Mouse (Mus musculus): ENCODE measurements around the gene Dleu7. TPM values are rescaled to one million over a fixed set of nuclear protein-coding genes. Genes with fewer than 3 reads are reported as not detected.

Gene Dleu7
- total RNA-seq (2021): 1 to 10 TPM; 8.1 to 9.8 TPM
- long read RNA-seq, transcript Dleu7-201 (2 exons, 1,314 nt): major isoform, 7 of 7 reads
- long read RNA-seq, partial matches to known transcripts: 0 of 7 reads
- long read RNA-seq, other reads (novel, unspliced or antisense): 0 of 7 reads

DNA sequence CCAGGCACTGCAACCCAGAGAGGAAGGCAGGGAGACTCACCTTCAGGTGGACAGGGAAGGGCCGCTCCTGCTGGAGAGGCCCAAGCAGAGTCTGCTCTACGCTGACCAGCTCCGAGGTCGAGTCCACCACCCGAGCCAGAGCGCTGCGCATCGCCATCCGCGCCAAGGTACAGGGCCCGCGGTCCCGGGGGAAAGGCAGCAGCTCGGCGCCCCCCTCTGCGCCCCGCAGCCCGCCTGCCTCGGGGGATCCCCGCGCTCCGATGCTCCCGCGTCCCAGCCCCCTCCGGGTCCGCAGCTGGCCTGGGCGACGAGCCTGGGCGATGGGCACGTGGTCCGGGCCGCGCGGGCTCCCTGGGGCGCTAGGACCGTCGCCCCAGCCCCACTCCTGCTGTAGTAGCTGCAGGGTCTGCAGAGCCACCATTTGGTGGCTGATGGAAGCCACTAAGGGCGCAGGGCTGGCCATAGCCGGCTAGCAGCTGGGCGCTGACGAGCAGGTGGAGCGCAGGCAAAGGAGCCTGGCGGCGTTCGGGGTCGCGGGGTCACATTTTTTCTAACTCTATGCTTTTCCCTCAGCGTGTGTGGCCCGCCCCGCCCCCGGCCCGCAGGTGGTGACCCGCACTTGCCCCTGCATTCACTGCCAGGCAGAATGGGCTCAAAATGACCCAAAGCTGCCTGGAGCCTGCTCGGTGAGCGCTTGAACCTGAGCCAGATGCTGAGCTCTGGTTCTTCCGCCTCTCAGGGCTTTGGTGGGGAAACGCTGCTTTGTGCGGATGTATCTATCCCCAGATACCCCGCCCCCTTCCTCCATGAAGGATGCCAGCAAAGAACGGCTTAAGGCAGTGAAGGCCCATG lies at the start of gene Dleu7, which contains the start of gene Rnaseh2b:
Gene Dleu7 (minus strand): TSS at position 560 of the 852 bp plus-strand sequence.
Gene Rnaseh2b (plus strand): TSS at position 102 of the 852 bp plus-strand sequence.
- DNase-seq (ENCODE audit: low spot score in 2 of 2): peak; percentile 41 to 59

DNA sequence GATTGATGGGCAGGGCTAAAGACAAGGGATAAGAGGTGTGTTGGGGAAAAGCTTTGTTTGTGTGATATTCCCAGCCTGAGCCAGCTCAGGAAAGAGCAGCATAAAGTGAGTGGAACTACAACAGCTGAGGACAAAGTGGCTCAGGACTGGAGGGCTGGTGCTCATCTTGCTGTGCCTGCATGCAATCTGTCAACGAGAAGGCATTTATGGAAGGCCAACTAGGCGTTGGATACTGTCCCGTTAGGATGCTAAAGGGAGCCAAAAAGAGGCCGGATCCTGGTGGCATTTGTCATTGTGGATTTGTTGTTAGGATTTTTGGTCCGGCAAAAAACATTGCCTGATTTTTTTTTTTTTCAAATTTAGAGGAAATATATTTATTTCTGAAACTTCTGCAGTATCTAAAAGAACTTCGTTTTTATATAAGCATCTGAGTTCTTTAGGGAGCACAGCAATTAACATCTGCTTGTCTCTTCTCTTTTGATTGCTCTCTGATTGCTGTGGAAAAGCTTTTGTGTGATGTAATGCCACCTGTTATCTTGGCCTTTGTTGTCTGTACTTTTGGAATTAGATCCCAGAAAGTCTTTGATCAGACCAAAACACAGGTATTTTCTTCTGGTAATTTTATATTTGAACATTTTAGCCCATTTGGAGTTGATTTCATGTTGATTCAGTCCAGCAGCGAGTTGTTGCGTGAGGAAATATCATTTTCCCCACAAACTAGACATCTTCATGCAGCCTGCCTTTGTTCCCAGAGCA lies 49.2 kb upstream of the Dleu7 start:
- DNase-seq (ENCODE audit: low spot score in 2 of 2): peak; percentile 14 to 27

DNA sequence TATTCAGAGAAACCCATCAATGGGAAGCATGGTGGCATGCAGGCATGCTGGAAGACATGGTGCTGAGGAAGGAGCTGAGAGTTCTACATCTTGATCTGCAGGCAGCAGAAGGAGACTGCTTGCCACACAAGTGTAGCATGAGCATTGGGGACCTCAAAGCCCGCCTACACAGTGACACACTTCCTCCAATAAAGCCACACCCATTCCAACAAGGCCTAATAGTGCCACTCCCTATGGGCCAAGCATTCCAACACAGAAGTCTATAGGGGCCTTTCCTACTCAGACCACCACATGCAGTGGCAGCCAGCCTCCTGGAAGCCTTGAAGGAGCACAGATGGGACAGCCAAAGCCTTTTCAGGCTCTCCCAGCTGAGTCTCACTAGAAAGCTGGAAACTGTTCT lies 46.3 kb upstream of the Dleu7 start:
- no peak for DNase-seq (ENCODE audit: low spot score in 2 of 2)

DNA sequence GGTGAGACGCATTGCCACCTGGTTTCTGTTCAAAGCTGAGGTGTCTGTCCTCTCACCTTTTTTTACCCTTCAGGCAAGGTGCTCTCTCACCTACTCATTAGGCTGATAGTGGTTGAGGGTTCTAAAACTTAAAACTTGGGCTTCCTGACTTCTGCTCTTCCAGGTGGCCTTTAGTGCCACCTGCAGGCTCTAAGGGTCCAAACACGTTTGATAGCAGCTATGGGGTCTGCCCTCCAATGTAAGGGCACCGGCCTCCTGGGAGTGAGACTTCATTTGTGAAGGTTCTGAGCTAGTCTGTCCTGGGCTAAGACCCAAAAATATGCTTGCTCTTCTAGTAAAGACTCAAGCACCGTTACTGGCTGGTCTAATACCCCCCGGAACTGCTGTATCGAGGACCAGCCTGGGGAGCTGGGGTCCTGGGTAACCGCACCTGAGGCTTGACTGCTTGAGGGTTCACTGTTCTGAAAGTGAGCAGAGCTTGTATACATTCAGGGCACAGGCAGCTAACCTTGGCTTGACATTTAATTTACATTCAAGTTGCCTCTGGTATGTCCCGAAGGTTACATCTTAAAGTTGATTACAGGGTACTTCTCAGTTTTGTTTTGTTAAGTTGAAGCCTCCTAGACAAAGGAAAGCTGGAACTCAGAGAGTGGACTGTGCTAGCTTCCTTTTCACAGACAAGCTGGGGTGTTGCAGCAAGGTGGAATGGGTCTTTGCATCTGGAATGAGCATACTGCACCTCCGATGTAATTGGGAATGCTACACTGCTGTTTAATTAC lies 41.3 kb upstream of the Dleu7 start:
- DNase-seq (ENCODE audit: low spot score in 2 of 2): no peak

DNA sequence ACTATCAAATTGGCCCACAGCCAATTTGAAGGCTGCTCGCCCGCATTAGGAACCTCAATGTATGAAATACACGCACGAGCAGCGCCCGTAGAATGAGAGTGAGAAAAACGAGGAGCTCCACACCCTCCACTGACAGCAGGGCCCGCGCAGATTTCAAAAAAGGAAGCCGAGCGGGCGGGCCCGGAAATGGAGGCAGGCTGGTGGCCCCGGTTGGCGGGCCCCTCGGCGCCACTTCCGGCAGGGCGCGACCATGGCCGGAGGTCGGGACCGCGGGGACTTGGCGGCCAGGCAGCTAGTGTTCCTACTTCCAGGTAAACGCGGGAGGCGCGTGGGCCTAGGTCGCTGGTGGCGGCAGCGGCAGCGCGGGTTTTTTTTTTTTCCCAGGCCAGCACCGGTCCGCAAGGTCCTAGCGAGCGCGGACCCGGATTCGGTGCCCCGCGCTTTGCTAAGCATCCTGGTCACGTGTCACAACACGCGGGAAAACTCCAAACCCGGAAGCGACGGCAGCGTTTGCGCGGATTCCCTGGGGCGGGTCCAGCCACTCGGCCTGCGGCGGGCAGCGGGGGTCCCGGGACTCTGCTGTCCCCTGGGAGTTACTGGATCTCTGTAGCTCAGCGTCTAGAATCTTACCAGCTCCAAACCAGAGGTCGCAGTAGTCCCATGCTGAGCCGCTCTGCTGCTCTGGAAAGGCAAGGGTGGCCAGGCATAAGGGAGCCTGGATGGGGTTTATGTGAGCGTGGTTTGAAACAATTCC lies 39.2 kb upstream of the Dleu7 start:
- peak; percentile 83 to 90 for DNase-seq (ENCODE audit: low spot score in 2 of 2)

DNA sequence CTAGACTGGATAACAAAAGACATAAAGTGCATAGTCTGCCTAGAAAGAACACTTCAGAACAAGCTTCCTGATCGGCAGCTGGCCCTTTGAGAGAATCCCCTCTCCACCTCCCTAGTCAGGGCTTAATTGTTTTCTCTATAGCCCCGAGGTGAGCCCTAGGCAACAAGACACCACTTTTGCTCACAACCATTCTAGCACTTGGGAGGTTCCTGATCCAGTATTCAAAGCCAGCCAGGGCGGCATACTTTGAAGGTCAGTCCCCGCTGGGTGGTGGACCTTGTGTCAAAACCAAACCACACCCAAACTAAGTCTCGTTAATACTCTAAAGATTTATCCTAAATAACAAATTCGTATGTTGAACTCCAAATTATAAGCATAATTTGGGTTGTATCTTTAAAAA lies 38.6 kb upstream of the Dleu7 start:
- DNase-seq (ENCODE audit: low spot score in 2 of 2): no peak

DNA sequence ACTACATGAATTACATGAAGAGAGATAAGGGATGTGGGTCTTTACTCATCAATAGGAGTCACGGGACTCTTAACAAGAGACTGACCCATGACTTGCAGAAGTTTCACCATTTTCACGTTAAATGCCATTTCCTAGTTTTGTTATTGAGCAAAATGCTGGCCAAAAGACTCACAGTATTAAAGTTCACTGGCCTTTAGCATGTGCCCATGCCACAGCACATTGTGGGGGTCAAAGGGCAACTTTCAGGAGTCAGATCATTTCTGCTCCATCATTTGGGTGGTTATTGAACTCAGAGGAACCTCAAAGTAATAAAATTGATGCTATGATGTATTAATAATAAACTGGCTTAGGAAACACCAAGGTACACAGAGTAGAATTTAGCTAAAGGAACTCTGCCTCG lies 36.8 kb upstream of the Dleu7 start:
- no peak for DNase-seq (ENCODE audit: low spot score in 2 of 2)

DNA sequence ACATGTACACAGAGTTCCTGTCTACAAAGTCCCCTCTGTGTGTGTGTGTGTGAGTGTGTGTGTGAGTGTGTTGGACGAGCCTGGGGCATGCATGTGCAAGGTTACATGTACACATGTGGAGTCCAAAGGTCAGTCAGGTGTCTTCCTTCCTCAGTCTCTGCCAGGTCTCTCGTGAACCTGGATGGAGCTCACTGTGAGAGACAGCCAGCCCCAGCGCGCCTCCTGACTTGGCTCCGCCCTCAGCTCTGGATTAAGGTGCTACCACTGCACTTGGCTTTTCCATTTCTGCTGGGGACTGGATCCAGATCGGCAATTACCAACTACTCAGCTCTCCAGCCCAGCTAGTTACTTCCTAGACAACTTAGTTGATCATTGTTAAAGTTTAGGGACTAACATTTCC lies 35.8 kb upstream of the Dleu7 start:
- DNase-seq (ENCODE audit: low spot score in 2 of 2): no peak

DNA sequence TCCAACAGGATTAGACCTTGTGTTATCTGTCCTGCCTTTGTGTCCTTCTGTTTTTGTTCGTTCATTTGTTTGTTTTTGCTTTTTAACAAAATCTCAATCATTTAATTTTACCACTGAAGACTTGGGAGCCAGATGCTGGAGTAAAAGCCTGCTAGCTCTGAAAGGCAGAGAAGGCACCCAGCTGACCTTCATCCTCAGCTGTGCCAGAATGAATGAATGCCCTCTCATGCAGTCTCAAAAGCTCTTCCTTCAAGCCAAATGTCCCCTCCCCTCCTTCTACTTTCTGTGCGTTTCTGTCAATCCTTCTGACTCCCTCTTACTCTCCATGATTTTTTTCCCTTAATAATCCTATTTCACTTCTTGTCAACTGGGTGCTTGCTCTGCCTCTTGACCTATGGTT lies 34.3 kb upstream of the Dleu7 start:
- no peak for DNase-seq (ENCODE audit: low spot score in 2 of 2)

DNA sequence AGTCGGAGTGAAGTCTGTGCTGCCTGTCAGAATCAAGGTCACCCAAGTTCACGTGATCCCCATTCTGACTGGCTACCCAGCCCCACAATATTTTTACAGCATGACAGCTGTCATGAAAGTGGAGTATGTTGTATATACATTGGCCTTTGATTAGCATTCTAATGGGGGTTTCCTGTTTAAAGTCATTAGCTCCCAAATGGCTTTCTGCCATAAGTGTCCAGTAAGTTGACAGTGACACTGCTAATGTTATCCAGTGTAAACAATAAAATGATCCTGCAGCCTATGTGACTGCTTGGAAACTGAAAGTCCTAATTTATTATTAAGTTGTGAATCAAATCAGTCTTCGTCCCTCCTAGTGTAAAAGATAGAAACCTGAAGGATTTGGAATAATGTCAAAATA lies 33.2 kb upstream of the Dleu7 start:
- no peak for DNase-seq (ENCODE audit: low spot score in 2 of 2)

DNA sequence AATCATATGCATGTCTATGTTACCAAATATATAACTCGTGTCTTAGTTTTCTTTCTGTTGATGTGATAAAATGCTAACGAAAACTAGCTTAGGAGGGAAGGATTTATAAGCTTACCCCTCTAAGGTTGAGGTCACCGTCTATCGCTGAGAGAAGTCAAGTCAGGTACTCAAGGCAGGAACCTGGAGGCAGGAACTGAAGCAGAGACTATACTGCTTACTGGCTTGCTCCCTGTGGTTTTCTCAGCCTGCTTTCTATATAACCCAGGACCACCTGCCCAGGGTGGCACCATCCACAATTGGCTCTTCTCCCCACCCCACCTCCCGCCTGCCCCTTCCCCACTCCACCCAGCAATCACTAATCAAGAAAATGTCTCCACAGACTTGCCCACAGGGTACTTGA lies 32.1 kb upstream of the Dleu7 start:
- DNase-seq (ENCODE audit: low spot score in 2 of 2): no peak

DNA sequence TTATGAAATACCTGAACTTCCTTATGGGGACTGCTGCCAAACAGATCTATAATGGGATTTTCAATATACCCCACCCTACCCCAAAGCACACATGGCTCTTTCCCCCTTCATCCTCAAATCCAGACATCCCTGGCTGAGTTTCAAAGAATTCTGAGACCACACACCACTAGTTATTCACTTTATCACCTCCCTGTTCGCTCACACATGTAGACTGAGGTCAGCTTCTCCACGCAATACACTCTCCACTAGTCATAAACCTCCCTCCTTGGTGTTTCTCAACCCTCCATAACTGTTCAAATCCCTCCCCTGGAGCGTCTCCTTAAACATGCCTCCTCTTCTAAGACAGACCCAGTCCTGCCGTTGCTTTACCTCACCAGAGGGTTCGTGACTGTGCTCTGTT lies 30.6 kb upstream of the Dleu7 start:
- no peak for DNase-seq (ENCODE audit: low spot score in 2 of 2)

DNA sequence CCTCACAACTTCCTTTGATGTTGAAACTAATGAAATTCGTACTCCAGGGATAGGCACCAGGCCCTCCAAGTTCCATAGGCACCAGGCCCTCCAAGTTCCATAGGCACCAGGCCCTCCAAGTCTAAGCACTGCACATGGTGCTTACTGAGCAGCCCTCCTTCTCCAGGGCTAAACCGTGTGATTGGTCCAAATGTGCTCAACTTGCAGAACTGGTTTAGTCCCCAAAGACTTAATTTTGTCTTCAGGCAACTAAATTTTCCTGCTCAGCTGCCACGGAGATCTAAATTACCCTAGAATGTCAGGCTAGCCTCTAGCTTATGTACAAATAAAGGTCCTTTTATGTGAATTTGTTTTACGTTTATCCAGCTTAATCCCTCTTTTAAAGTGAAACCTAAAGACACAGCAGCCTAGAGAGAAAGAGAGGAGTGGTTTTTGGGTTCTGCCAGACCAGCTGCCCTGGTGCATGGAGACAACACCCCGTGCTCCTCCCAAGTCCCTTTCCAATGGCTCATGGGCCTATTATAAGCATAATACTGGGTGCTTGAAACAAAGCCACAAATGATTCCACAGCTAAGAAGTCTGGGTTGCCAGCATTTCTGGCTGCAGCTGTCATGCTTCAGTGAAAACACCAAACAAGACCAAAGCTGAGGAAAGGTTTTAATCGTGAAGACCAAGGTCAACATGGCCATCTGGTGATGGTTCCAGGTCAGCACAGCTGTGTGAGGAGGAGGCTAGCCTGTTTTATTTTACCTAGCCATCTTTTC lies 29.9 kb upstream of the Dleu7 start:
- no peak for DNase-seq (ENCODE audit: low spot score in 2 of 2)

DNA sequence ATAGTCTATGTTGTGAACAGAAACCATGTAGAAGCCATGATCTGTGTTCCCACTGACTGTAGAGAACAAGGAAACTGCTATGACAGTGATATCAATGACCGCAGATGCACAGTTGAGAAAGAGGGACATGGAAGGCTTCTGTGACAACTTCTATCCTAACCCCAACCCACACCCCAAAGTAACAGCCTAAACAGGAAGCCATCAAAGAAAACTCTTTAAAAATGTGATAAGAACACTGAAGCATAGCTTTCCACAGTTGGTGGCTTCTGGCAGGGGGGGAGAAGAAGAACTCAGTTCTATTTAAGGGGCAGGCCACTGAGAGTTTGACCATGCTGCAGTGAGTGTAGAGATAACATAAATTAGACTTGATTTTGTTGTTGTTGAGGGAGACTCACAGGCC lies 18.8 kb upstream of the Dleu7 start:
- DNase-seq (ENCODE audit: low spot score in 2 of 2): no peak

DNA sequence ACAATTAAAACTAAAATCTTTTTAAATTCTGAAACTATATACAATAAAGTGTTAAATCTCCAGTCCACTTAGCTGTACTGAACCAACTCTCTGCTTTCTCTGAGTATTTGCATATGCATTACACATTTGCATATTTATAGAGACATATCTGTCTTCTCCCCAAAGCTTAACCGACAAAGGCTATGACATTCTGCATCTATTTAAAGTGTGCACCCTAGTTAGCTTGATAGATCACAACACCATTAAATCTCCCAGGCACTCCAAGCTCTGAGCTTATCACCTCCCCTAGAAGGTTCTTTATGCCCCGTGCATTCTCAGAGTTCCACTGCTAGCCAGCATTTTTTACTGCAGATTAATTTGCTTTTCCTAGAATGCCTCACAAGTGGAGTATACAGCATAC lies 16.2 kb upstream of the Dleu7 start:
- DNase-seq (ENCODE audit: low spot score in 2 of 2): no peak

DNA sequence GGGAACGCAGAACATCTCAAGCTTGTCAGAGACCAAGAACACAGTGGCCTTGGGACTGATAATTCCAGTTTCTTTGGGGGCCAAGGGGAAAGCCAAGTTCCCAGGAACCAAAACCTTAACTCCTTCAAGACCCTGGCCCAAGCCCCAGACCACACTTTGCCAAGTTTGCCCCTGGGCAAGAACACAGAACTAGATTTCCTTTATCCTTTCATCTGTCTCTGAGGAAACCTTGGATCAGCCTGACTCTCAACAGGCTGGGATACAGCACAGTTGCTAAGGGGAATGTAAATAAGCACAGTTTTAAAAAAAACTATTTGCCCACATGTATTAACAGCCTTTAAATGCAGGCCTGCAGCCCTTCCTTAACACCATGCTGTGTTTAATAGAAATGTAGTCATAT lies 14.7 kb upstream of the Dleu7 start:
- DNase-seq (ENCODE audit: low spot score in 2 of 2): peak; percentile 35 to 47

DNA sequence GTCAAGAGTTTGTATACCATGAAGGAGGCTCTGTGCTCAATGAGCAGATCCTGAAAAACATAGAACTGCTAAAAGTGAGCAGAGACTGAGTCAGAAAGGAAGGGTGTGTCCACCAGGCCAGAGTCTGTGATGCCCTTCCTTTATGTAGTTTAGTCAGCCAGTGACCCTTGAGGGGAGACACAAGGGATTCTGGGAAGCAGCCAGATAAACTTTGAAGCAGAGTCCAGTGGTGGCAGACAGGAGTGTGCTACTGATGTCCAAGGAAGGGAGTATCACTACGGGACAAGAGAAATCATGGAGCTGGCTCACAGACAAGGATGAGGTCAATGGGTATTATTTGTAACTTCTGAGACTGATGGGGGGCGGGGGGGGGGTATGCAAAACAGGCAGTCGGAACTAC lies 7.2 kb upstream of the Dleu7 start:
- no peak for DNase-seq (ENCODE audit: low spot score in 2 of 2)

DNA sequence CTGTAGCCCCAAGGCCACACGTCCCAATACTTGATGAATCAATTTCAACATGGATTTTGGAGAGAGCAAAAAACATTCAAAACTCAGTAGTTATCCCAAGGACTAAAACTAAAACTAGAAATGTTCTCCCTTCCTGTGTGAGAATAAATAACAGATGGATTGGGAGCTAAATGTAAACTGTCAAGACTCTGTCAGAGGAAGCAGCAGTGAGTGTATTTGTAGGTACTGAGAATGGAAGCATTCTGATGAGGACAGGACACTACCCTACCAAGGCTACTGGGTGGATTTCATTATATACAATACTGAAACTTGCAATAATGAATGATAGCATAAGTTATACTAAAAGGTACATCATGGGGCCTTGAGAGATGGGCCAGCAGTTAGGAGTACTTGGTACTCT lies 6.0 kb upstream of the Dleu7 start:
- DNase-seq (ENCODE audit: low spot score in 2 of 2): no peak

DNA sequence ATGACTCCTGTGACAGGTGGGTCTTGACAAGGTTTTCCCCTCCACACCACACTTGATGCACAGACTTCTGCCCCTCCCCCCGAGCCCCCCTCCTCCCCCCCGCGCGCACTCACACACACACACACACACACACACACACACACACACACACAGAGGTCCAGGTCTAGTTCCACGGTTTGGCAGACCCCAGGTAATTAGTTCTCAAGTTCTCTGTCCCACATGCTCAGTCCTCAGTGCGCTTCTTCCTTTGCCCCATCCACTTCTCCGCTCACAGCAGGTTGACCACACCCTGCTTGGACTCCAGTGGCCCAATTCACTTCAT lies 720 bp downstream of the Dleu7 start:
- DNase-seq (ENCODE audit: low spot score in 2 of 2): no peak

DNA sequence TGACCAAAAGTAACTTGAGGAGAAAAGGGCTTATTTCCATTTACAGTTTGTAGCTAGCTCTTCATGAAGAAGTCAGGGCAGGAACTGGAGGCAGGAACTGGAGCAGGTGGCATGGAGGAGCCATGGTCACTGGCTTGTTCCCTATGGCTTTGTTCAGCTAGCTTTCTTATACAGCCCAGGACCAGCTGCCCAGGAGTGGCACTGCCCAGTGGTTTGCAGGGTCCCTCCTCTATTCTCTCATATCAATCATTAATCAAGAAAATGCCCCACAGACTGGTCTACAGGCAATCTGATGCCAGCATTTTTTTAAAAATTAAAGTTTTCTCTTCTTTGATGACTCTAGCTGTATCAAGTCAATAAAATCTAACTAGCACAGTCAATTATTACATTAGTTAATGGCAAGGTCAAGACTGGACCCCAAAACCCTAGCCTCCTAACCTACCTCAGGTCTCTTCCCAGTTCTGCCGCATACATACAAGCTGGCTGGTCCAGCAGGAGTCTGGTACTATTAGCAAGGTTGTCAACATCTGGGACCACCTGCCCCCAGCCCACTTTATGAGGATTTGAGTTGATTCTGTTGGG lies 1.4 kb downstream of the Dleu7 start:
- DNase-seq (ENCODE audit: low spot score in 2 of 2): no peak

Data from layer of hippocampus, postnatal 10 days (tissue).